Mouse (Mus musculus) right cerebral cortex, postnatal 10 days (tissue): ENCODE data around the gene Elf1.
"Not testable (repeated sequence)": the region's sequence is repeated elsewhere in the genome, so short reads cannot be mapped to it uniquely, and the experiment has no call there.

Experiments
- DNase-seq, 2 experiments: peaks; one replicate each; pipeline ENCODE4 v3.0.0; 2021; ENCODE audit warnings: low spot score in 2 of 2

The Elf1 gene

DNA sequence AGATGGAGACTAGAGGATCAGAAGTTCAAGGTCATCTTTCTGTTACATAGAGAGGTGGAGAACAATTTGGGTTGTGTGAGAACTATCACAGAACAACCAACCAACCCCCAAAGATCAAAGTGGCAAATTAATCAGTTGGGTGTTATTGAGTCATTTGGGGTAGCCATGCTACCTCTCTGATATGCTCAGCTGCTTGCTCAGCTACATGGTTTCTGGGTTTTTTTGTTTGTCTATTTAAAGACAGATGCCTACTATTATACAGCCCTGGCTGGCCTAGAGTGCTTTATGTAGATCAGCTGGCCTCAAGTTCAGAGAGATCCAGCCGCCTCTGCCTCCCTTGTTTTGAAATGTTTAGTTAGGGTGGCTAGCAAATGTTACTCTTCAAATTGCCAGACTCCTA is 40.1 kb downstream of the Elf1 start:
- no peak for DNase-seq

GRCm38 (mm10) chr14:79521471-79522117 is 40.6 kb downstream of the Elf1 start:
- DNase-seq, result no peak

DNA sequence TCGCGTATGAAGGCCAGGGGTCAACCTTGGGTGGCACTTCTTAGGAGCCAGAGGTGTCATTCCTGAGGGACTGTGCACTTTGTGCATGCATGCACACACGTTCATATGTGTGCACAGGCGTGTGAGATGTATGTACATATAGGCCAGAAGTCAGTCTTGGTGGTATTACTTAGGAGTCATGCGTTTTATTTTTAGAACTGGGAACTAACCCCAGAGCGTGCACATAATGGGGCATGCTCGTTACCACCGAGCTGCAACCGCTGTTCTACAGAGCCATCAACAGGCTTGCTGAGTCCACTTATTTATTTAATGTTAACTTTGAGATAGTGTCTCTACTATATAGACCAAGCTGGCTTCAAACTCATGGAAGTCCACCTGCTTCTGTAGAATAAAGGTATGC is 41.4 kb downstream of the Elf1 start:
- no peak for DNase-seq

DNA sequence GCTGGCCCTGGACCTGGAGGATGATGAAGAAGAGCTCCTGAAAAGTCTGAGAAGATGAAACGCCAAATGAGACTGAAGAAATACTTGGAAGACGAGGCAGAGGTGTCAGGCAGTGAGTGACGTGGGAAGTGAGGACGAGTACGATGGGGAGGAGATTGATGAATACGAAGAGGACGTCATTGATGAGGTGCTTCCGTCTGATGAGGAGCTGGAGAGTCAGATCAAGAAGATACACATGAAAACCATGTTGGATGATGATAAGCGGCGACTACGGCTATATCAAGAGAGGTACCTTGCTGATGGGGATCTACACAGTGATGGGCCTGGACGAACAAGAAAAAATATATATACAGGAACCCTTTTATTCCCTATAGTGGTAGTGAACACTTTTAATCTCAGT is 45.1 kb downstream of the Elf1 start:
- DNase-seq, result not testable (repeated sequence)

DNA sequence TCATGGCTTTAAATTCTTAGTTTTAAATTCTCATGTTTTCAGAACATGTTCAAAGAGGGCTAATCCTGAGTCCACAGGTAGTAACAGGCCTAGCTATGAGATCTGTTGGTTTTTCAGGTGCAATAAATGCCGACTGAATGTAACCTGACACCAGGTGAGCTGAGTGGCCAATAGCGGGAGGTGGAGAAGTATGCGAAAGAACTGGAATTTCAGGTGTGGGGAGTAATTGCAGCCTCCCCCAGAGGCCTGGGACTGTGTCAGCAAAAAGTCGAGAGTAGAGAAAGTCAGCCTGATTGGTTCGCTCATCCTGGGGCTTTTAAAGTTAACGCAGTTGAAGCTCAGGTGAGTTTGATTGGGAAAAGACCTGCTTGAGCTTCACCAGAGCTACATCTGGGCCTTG is 46.7 kb downstream of the Elf1 start:
- DNase-seq, result no peak

- no peak for DNase-seq
Observed at GRCm38 (mm10) chr14:79529581-79530554, 48.9 kb downstream of the Elf1 start.

DNA sequence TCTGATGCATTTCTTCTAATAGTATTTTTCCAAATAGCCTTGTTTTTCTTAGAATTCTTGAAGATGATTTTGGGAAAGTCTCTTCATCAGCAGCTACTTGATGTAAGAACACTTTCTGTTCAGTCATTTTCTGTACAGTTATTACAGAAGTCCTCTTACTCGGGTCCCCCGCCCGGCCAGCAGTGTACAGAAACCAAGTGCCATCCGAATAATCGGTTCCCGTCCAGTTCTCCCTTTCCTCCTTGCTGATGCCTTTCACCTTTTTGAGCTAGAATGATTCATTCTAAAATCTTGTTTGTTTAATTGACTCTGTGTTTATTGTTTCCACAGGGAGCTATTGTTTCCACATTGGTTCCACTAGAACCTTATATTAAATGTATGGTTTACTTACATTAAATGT is 49.8 kb downstream of the Elf1 start:
- no peak for DNase-seq

GRCm38 (mm10) chr14:79532036-79532776 is 51.2 kb downstream of the Elf1 start:
- DNase-seq, result no peak

- no peak for DNase-seq
Observed at GRCm38 (mm10) chr14:79533350-79533749, 52.4 kb downstream of the Elf1 start.

GRCm38 (mm10) chr14:79534206-79534605 is 53.2 kb downstream of the Elf1 start:
- no peak for DNase-seq

DNA sequence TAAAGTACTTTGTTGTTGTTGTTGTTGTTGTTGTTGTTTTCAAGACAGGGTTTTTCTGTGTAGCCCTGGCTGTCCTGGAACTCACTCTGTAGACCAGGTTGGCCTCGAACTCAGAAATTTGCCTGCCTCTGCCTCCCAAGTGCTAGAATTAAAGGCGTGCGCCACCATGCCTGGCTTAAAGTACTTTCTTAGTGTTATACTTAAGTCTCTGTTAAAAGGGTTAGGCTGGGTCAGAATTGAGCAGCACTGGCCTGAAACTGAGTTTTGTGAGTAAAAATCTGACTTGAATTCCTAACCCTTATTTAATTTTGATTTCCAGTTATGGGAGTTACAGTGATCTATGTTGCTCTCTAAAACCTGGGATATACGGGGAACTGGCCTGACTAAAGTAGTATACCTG is 53.7 kb downstream of the Elf1 start:
- DNase-seq, result not testable (repeated sequence)

- no peak for DNase-seq
Observed at GRCm38 (mm10) chr14:79535318-79535717, 54.3 kb downstream of the Elf1 start.

- no peak for DNase-seq
Observed at GRCm38 (mm10) chr14:79536011-79536410, 55.0 kb downstream of the Elf1 start.

DNA sequence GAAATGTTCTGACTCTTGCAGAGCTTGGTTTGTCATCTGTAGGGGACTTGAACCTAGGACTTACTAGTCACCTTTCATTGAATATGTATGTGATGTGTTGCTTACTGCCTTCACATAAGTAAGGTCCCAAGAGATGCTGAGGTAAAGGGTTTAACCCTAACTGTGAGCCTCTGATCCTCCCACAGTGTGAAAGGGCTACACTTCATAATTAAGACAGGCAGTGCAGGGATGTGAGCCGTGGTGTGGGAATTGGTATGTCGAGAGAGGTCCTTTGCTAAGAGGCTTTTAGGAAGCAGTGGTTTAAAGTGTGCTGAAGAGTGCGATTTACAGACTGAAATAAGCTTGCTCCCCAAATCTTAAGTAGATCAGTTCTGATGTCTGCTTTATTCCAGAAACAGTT is 55.8 kb downstream of the Elf1 start:
- no peak for DNase-seq

- DNase-seq, result no peak
Observed at GRCm38 (mm10) chr14:79537463-79537862, 56.5 kb downstream of the Elf1 start.

DNA sequence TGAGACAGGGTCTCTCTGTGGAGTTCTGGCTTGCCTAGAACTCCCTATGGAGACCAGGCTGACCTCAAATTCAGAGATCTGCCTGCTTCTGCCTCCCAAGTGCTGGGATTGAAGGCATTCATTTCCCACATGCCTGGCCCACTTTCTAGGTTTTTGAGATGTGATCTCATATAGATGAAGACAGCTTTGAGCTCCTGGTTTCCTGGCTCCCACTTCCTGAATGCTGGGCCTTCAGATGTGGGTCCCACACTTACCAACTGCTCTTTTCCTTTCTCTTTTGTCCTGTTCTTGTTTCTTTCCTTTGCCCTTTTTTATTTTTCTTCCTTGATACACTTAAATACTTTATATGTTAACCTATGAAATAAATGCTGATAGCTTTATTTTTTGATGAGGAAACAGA is 56.9 kb downstream of the Elf1 start:
- no peak for DNase-seq

GRCm38 (mm10) chr14:79541606-79542005 is 60.6 kb downstream of the Elf1 start:
- no peak for DNase-seq

DNA sequence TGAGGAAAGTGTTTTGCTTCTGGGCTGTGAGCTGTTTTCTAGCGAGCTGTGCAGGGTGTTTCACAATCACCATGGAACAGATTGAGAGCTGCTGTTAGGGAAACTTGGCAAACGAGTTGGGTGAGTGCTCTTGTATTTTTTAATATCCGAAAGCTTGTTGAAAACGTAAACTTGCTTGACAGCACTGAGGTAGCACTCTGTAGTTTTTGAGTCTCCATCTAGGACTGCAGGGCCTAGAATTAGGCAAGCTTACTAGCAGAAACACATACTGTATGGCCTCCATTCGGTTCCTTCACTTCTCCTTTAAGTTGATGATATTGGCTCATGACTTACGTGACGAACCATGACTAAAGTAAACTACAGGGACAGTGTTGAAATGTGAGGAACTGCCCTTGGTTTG is 68.3 kb downstream of the Elf1 start:
- peak in 1 of 2 experiments; percentile 26 for DNase-seq

DNA sequence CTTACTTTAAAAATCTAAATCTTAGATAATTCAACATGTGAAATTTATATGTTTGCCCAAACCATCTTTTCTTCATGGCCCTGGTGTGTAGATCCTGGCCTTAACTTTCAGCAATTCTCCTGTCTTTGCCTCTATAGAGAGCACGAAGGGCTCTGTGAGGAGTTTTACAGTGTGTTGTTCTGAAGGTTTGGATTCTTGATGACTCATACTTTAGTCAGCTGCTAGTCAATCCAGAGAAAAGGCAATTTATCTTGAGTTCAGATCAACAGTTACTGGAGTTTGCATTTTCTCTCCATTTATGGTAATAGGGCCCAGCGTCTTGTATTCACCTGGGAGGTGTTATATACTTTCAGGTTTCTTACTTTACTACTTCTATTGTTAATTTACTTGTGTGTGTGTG is 70.9 kb downstream of the Elf1 start:
- DNase-seq, result no peak

GRCm38 (mm10) chr14:79552854-79553253 is 71.9 kb downstream of the Elf1 start:
- DNase-seq, result no peak

- DNase-seq, result no peak
Observed at GRCm38 (mm10) chr14:79557796-79558195, 76.8 kb downstream of the Elf1 start.

GRCm38 (mm10) chr14:79562745-79563144 is 81.8 kb downstream of the Elf1 start:
- peak in 1 of 2 experiments; percentile 31 for DNase-seq
